Mouse (Mus musculus) adrenal gland, postnatal 25 days (tissue): ENCODE measurements around the gene Gm2237. TPM values are rescaled to one million over a fixed set of nuclear protein-coding genes. Genes with fewer than 3 reads are reported as not detected.
"Not testable (repeated sequence)": the region's sequence is repeated elsewhere in the genome, so short reads cannot be mapped to it uniquely, and the experiment has no call there.

ENCODE experiments used
- DNase-seq: peaks from one replicate; pipeline ENCODE4 v3.0.0; 2021; ENCODE audit warnings: mixed read lengths
- long read RNA-seq: library from polyadenylated mRNA; stranded (forward); transcript quantifications from one replicate; pipeline ENCODE4 v2.0.0, GENCODE M21; 2021
- total RNA-seq: library from RNA; stranded (reverse); gene quantifications from 2 replicates; pipeline ENCODE4 v1.2.3, GENCODE M21; 2021

The Gm2237 gene
- total RNA-seq = 1.2 and 4.3 TPM in 2 replicates
- long read RNA-seq, partial matches to known transcripts = 0 of 1 reads
- long read RNA-seq, other reads (novel, unspliced or antisense) = 0 of 1 reads

DNA sequence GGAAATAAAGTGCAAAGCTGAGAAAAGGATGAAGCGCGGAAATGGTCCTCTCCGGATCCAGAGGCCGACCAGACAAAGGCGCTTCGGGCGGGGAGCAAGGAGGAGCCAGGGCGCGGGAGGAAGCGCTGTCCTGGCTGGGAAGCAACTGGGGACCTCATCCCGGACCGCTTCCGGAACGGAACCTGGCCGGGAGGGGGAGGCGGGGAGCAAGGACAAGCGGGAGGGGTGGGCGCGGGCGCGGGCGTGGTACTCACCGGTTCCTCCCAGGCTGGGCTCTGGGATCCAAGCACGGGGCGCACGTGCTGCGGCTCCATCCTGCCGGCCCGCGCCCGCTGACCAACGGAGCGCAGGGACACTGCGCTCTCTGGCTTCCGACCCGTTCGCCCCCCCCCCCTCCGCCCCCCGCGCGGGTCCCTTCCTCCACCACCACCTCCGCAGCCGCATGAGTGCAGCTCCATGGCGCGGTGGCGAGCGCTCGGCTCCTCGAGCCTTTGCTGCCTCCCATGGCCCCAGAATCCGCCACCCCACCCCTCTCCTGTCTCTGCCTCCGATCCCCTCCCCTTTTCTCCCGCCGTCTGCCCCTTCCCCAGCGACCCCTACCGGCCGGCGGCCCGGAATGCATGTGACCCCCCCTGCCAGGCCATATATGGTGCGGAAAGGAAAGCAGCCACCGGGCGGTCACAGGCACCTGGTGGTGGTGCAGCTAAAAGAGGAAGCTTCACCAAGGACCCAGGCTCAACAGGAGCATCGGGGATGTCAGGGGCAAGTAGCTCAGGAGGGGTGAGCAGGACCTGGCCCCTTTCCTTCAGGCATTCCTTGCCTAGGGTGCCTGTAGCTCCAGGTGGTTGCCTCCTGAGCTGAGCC, at the start of gene Gm2237:
Gm2237 (minus strand) TSS at position 332 of the 864 bp plus-strand sequence.
- DNase-seq = peak; percentile 20

DNA sequence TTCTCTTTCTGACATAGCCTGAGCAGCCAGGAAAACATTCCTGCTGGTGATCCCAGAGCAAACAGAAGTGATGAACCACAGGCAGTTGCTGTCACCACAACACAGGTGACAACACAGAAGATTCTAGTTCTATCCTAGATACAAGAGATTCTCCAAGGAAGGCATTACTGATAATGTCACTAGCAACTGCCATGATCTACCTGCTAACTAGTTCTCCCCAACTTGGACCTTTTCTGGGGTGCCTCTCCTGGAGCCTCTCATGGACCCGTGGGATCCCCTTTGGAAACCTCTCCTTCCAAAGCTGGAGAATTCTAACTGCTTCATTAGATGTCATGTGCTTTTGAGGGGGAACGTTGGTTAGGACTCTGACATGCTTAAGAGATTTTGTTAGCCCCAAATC, 17.5 kb upstream of the Gm2237 start, which contains the start of gene Gm5458:
Gm5458 (minus strand) TSS at position 101 of the 400 bp plus-strand sequence.
- DNase-seq = not testable (repeated sequence)

DNA sequence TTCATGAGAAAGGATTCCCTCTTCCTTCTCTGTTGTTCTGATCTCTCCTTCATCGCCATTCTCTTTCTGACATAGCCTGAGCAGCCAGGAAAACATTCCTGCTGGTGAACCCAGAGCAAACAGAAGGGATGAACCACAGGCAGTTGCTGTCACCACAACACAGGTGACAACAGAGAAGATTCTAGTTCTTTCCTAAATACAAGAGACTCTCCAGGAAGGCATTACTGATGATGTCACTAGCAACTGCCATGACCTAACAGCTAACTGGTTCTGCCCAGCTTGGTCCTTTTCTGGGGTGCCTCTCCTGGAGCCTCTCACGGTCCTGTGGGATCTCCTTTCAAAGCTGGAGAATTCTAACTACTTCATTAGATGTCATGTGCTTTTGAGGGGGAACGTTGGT, 35.1 kb downstream of the Gm2237 start, which contains the start of gene Gm2244:
Gm2244 (minus strand) TSS at position 101 of the 400 bp plus-strand sequence.
- DNase-seq = not testable (repeated sequence)

Other genes starting within 250 kb of the Gm2237 start
- gene Gm21738, start 166.2 kb downstream of the Gm2237 start, total RNA-seq = 0.73 TPM in 1 of 2 replicates, not detected in the other
- gene Gm2244, start 35.2 kb downstream of the Gm2237 start, total RNA-seq = not detected in 2 replicates
- gene Gm5458, start 17.4 kb upstream of the Gm2237 start, total RNA-seq = not detected in 2 replicates
- 23.5 and 27.4 TPM in 2 replicates for gene Nid2, start 166.1 kb upstream of the Gm2237 start, total RNA-seq
- gene Rtraf, start 238.7 kb upstream of the Gm2237 start, total RNA-seq = 68.8 and 69.2 TPM in 2 replicates